Mouse (Mus musculus): ENCODE measurements around the gene Cks1b. TPM values are rescaled to one million over a fixed set of nuclear protein-coding genes. Genes with fewer than 3 reads are reported as not detected.

Cks1b gene
- polyA plus RNA-seq, 2 experiments = 247 to 473 TPM

- Histone ChIP-seq H3K9ac (ENCODE audit: low read depth, low read length, severe bottlenecking) (no peak overlapping the region), H3K9me3 (ENCODE audit: control insufficient read depth, low read length) (no peaks in the 10 kb centered on the region), H3K27ac (replicated peaks; ENCODE audit: low read depth, low read length) (no peak overlapping the region), H3K4me3 (replicated peaks; ENCODE audit: low read length) (no peak overlapping the region), H3K4me2 (replicated peaks; ENCODE audit: low read depth, low read length, severe bottlenecking) (no peak overlapping the region), H3K4me1 (ENCODE audit: control insufficient read depth, insufficient read depth, low read length) (peaks cover 19% of the 10 kb centered on the region), H3K27me3 (ENCODE audit: control insufficient read depth, insufficient read depth, low read length) (no peaks in the 10 kb centered on the region), H3K36me3 (ENCODE audit: control insufficient read depth, insufficient read depth, low read length) (no peaks in the 10 kb centered on the region)
- DNase-seq (ENCODE audit: low spot score) (no peak), ATAC-seq (ENCODE audit: low FRiP score, low read depth) (no peak)
- no peak for TF ChIP-seq POLR2A (IDR thresholded peaks at IDR 0.05; ENCODE audit: borderline replicate concordance, extremely low read depth, insufficient read depth, insufficient read length)
- 94% methylated on average over 18 of the region's 18 CpGs for WGBS
Observed at GRCm38 (mm10) chr3:89380711-89381110, 37.5 kb downstream of the Cks1b start.

GRCm38 (mm10) chr3:89380291-89380690 is 37.9 kb downstream of the Cks1b start:
- Histone ChIP-seq H3K27ac (replicated peaks; ENCODE audit: low read depth, low read length) (no peak overlapping the region), H3K4me2 (replicated peaks; ENCODE audit: low read depth, low read length, severe bottlenecking) (no peak overlapping the region), H3K4me1 (ENCODE audit: control insufficient read depth, insufficient read depth, low read length) (peaks cover 16% of the 10 kb centered on the region), H3K4me3 (replicated peaks; ENCODE audit: low read length) (no peak overlapping the region), H3K27me3 (ENCODE audit: control insufficient read depth, insufficient read depth, low read length) (no peaks in the 10 kb centered on the region), H3K9me3 (ENCODE audit: control insufficient read depth, low read length) (no peaks in the 10 kb centered on the region), H3K36me3 (ENCODE audit: control insufficient read depth, insufficient read depth, low read length) (no peaks in the 10 kb centered on the region), H3K9ac (ENCODE audit: low read depth, low read length, severe bottlenecking) (no peak overlapping the region)
- ATAC-seq (ENCODE audit: low FRiP score, low read depth) (no peak), DNase-seq (ENCODE audit: low spot score) (no peak)
- no peak for TF ChIP-seq POLR2A (IDR thresholded peaks at IDR 0.05; ENCODE audit: borderline replicate concordance, extremely low read depth, insufficient read depth, insufficient read length)
- WGBS = 96% methylated on average over 14 of the region's 14 CpGs

- DNase-seq (ENCODE audit: low spot score) (no peak), ATAC-seq (ENCODE audit: low FRiP score, low read depth) (no peak)
- H3K4me2 ChIP-seq (replicated peaks; ENCODE audit: low read depth, low read length, severe bottlenecking) = no peak overlapping the region
- H3K4me1 ChIP-seq (ENCODE audit: control insufficient read depth, insufficient read depth, low read length) = peaks cover 12% of the 10 kb centered on the region
- H3K27me3 ChIP-seq (ENCODE audit: control insufficient read depth, insufficient read depth, low read length) = no peaks in the 10 kb centered on the region
- no peak for TF ChIP-seq POLR2A (IDR thresholded peaks at IDR 0.05; ENCODE audit: borderline replicate concordance, extremely low read depth, insufficient read depth, insufficient read length)
- H3K36me3 ChIP-seq (ENCODE audit: control insufficient read depth, insufficient read depth, low read length) = no peaks in the 10 kb centered on the region
- H3K27ac ChIP-seq (replicated peaks; ENCODE audit: low read depth, low read length) = no peak overlapping the region
- WGBS = 88% methylated on average over 30 of the region's 31 CpGs
- no peak overlapping the region for H3K4me3 ChIP-seq (replicated peaks; ENCODE audit: low read length)
- H3K9me3 ChIP-seq (ENCODE audit: control insufficient read depth, low read length) = no peaks in the 10 kb centered on the region
- no peak overlapping the region for H3K9ac ChIP-seq (ENCODE audit: low read depth, low read length, severe bottlenecking)
Observed at GRCm38 (mm10) chr3:89379388-89380131, 38.6 kb downstream of the Cks1b start.

GRCm38 (mm10) chr3:89378394-89379067 is 39.7 kb downstream of the Cks1b start:
- ATAC-seq (ENCODE audit: low FRiP score, low read depth) = peak; percentile 94
- peak overlapping the region; percentile 57 for H3K9ac ChIP-seq (ENCODE audit: low read depth, low read length, severe bottlenecking)
- peak overlapping the region; percentile 65 for H3K4me2 ChIP-seq (replicated peaks; ENCODE audit: low read depth, low read length, severe bottlenecking)
- H3K4me1 ChIP-seq (ENCODE audit: control insufficient read depth, insufficient read depth, low read length) = peaks cover 10% of the 10 kb centered on the region
- under 1% methylated on average over 20 of the region's 29 CpGs for WGBS
- H3K27ac ChIP-seq (replicated peaks; ENCODE audit: low read depth, low read length) = no peak overlapping the region
- peak; percentile 85 for DNase-seq (ENCODE audit: low spot score)
- no peaks in the 10 kb centered on the region for H3K27me3 ChIP-seq (ENCODE audit: control insufficient read depth, insufficient read depth, low read length)
- TF ChIP-seq POLR2A (IDR thresholded peaks at IDR 0.05; ENCODE audit: borderline replicate concordance, extremely low read depth, insufficient read depth, insufficient read length) = no peak
- no peaks in the 10 kb centered on the region for H3K9me3 ChIP-seq (ENCODE audit: control insufficient read depth, low read length)
- H3K36me3 ChIP-seq (ENCODE audit: control insufficient read depth, insufficient read depth, low read length) = no peaks in the 10 kb centered on the region
- peak overlapping the region; percentile 41 for H3K4me3 ChIP-seq (replicated peaks; ENCODE audit: low read length)

- 0 out of 2 replicates have a peak, but pooled peaks have one; percentile 1 for ATAC-seq (ENCODE audit: low FRiP score, low read depth)
- 67% methylated on average over 4 of the region's 4 CpGs for WGBS
- peak overlapping the region; percentile 57; the same call in 1 of the 2 replicates for H3K9ac ChIP-seq (ENCODE audit: low read depth, low read length, severe bottlenecking)
- peak overlapping the region; percentile 65 for H3K4me2 ChIP-seq (replicated peaks; ENCODE audit: low read depth, low read length, severe bottlenecking)
- H3K27ac ChIP-seq (replicated peaks; ENCODE audit: low read depth, low read length) = no peak overlapping the region
- peak overlapping the region; percentile 41; the same call in 1 of the 2 replicates for H3K4me3 ChIP-seq (replicated peaks; ENCODE audit: low read length)
- H3K27me3 ChIP-seq (ENCODE audit: control insufficient read depth, insufficient read depth, low read length) = no peaks in the 10 kb centered on the region
- no peaks in the 10 kb centered on the region for H3K36me3 ChIP-seq (ENCODE audit: control insufficient read depth, insufficient read depth, low read length)
- no peak for TF ChIP-seq POLR2A (IDR thresholded peaks at IDR 0.05; ENCODE audit: borderline replicate concordance, extremely low read depth, insufficient read depth, insufficient read length)
- H3K4me1 ChIP-seq (ENCODE audit: control insufficient read depth, insufficient read depth, low read length) = peaks cover 10% of the 10 kb centered on the region
- DNase-seq (ENCODE audit: low spot score) = no peak
- H3K9me3 ChIP-seq (ENCODE audit: control insufficient read depth, low read length) = no peaks in the 10 kb centered on the region
Observed at GRCm38 (mm10) chr3:89377831-89378230, 40.4 kb downstream of the Cks1b start.

Data from limb, embryonic 14.5 days (tissue).